Mouse (Mus musculus) liver, adult 2 months (tissue): ENCODE measurements around the gene Tnrc6a. TPM values are rescaled to one million over a fixed set of nuclear protein-coding genes. Genes with fewer than 3 reads are reported as not detected.

Experiments used
- DNase-seq: peaks from one replicate; pipeline ENCODE4 v3.0.0-alpha.2; 2011; ENCODE audit warnings: low read depth, low spot score; ENCODE audit errors: extremely low read depth
- H3K27ac ChIP-seq: fragments of 200-500 bp; replicated peaks from 2 replicates; pipeline ENCODE4 v1.5.1; 2012; ENCODE audit warnings: low read depth, mild to moderate bottlenecking, control low read depth, inconsistent platforms, low read length; ENCODE audit not compliant: insufficient read depth
- H3K27me3 ChIP-seq: fragments of 200-500 bp; 2 replicates; pipeline ENCODE4 v1.6.1; 2012; ENCODE audit warnings: mild to moderate bottlenecking, moderate library complexity, low read length, inconsistent platforms; ENCODE audit not compliant: control insufficient read depth, insufficient read depth
- H3K36me3 ChIP-seq: fragments of 200-500 bp; 2 replicates; pipeline ENCODE4 v1.6.1; 2012; ENCODE audit warnings: low read length, inconsistent platforms; ENCODE audit not compliant: control insufficient read depth, insufficient read depth
- H3K4me1 ChIP-seq: fragments of 200-500 bp; 2 replicates; pipeline ENCODE4 v1.6.1; 2011; ENCODE audit warnings: low read length; ENCODE audit not compliant: control insufficient read depth, insufficient read depth
- H3K4me3 ChIP-seq: fragments of 200-500 bp; 2 replicates; pipeline ENCODE4 v1.5.1; 2011; ENCODE audit warnings: low read depth, mild to moderate bottlenecking, control low read depth, low read length, moderate library complexity; ENCODE audit not compliant: insufficient read depth
- H3K79me2 ChIP-seq: fragments of 200-500 bp; 2 replicates; pipeline ENCODE4 v1.6.1; 2012; ENCODE audit warnings: inconsistent platforms, mild to moderate bottlenecking, low read length, moderate library complexity; ENCODE audit not compliant: control insufficient read depth, insufficient read depth
- H3K9ac ChIP-seq: fragments of 200-500 bp; 2 replicates; pipeline ENCODE4 v1.6.1; 2012; ENCODE audit warnings: low read depth, mild to moderate bottlenecking, control low read depth, inconsistent platforms, low read length
- CTCF ChIP-seq: fragments of 200-500 bp; IDR thresholded peaks from 2 replicates; pipeline ENCODE4 v1.5.1; 2011; ENCODE audit warnings: low read depth, low read length, control low read depth
- POLR2A ChIP-seq: fragments of 200-500 bp; IDR thresholded peaks from 2 replicates; pipeline ENCODE4 v1.6.1; 2011; ENCODE audit warnings: low read length, control low read depth; ENCODE audit not compliant: insufficient read depth; ENCODE audit errors: extremely low read depth
- WGBS: fragments of 180-500 bp; shearing (Covaris S2); methylation state at CpG from one replicate; pipeline ENCODE4 v1.1.7; 2018; 5-methylcytosine and 5-hydroxymethylcytosine counted together
- polyA plus RNA-seq: library from polyadenylated mRNA; depleted of rRNA; stranded (reverse); fragments of >200 nt; gene quantifications from 2 replicates; pipeline ENCODE4 v1.2.3, GENCODE M21; 2012
- total RNA-seq: library from RNA; depleted of rRNA; stranded (reverse); fragments of >200 nt; gene quantifications from 2 replicates; pipeline ENCODE4 v1.2.3, GENCODE M21; 2014

Tnrc6a gene
- total and polyA plus RNA-seq, 2 experiments = 22.1 to 29.7 TPM

DNA sequence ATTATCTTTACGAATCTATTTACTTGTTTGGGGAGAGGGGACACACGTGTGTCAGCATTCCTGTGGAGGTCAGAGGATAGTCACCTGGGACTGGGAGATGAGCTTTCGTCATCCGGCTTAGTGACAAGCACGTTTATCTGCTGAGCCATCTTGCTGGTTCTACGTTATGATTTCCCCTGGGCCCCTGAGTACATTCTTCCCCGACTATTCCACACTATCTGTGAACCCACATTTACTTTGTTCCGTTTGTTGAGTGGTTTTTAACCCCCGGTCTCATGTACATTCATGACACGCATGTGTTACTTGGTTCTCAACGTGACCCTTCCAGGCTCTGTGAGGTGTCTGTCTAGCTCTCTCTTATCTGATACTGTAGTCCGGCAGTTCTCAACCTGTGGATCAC lies 6.9 kb upstream of the Tnrc6a start:
- Histone ChIP-seq H3K4me3 (no peak overlapping the region), H3K27me3 (no peaks in the 10 kb centered on the region), H3K36me3 (no peaks in the 10 kb centered on the region), H3K4me1 (no peaks in the 10 kb centered on the region), H3K9ac (no peak overlapping the region), H3K79me2 (no peaks in the 10 kb centered on the region), H3K27ac (no peak overlapping the region)
- WGBS = 71% methylated on average over 12 of the region's 12 CpGs
- no peak for DNase-seq
- TF ChIP-seq CTCF (no peak), POLR2A (no peak)

DNA sequence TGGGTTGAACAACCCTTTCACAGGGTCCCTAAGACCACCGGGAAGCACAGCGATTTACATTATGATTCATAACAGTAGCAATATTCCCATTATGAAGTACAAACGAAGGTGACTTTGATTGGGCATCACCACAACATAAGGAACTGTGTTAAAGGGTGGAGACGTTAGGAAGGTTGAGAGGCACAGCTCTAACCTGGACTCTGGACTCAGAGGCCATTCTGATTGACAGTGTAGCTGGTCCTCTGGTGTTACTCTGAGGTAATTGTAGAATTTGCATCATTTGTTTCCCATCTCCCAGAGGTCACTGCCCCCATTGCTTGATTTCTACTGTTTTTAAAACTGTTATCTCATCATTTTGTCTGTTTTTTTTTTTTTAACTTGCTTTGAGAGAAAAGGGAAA lies 6.5 kb upstream of the Tnrc6a start:
- DNase-seq = no peak
- WGBS = 62% methylated on average over 4 of the region's 4 CpGs
- TF ChIP-seq POLR2A (no peak), CTCF (no peak)
- H3K4me3 ChIP-seq = no peak overlapping the region
- no peaks in the 10 kb centered on the region for H3K4me1 ChIP-seq
- H3K27ac ChIP-seq = no peak overlapping the region
- no peaks in the 10 kb centered on the region for H3K27me3 ChIP-seq
- H3K36me3 ChIP-seq = no peaks in the 10 kb centered on the region
- no peaks in the 10 kb centered on the region for H3K79me2 ChIP-seq
- H3K9ac ChIP-seq = no peak overlapping the region

DNA sequence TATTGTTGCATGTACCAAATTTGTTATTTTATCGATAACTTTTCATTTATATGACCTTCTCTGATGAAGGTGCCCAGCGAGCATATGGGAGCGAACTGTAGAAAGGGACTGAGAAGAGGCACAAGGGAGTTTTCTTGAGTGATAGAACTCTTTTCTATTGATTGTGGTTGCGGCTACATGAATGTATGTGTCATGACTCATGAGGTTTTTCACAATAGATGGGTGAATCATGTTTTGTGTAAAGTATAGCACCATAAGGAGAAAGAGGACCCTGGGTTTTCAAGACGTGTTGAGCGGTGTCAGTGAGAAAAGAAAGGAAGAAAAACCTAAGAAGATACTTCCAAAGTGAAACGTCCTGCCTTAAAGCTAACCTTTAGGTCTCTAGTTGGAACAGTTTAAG lies 3.2 kb upstream of the Tnrc6a start:
- Histone ChIP-seq H3K79me2 (peaks cover 5% of the 10 kb centered on the region), H3K36me3 (no peaks in the 10 kb centered on the region), H3K27me3 (no peaks in the 10 kb centered on the region), H3K4me1 (no peaks in the 10 kb centered on the region), H3K9ac (no peak overlapping the region), H3K27ac (no peak overlapping the region), H3K4me3 (no peak overlapping the region)
- no peak for DNase-seq
- 90% methylated on average over 7 of the region's 7 CpGs for WGBS
- TF ChIP-seq POLR2A = no peak
- TF ChIP-seq CTCF = no peak

DNA sequence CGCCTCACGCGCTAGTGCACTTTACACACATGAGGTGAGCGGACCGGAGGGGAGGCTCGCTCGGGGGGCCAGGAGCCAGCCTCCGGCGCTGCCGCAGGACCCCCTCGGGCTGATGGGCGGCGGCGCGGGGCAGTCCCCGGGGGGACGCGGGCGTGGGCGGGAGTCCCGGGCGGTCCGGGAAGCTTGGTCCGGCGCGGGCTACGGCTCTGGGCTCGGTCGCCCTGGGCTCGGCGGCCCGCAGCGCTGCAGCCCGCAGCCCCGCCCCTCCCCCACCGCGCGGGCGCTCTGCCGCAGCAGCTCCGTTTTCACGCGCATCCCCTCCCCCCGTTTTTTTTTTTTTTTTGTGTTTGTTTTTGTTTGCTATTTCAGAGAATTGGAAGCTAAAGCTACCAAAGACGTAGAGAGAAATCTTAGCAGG lies 623 bp downstream of the Tnrc6a start:
- Histone ChIP-seq H3K36me3 (peaks cover 14% of the 10 kb centered on the region), H3K27ac (peak overlapping the region; percentile 94), H3K27me3 (no peaks in the 10 kb centered on the region), H3K4me1 (peaks cover 20% of the 10 kb centered on the region), H3K79me2 (peaks cover 19% of the 10 kb centered on the region), H3K9ac (peak overlapping the region; percentile 97), H3K4me3 (peak overlapping the region; percentile 77)
- TF ChIP-seq CTCF (no peak), POLR2A (no peak)
- DNase-seq = no peak
- WGBS = under 1% methylated on average over 45 of the region's 45 CpGs

DNA sequence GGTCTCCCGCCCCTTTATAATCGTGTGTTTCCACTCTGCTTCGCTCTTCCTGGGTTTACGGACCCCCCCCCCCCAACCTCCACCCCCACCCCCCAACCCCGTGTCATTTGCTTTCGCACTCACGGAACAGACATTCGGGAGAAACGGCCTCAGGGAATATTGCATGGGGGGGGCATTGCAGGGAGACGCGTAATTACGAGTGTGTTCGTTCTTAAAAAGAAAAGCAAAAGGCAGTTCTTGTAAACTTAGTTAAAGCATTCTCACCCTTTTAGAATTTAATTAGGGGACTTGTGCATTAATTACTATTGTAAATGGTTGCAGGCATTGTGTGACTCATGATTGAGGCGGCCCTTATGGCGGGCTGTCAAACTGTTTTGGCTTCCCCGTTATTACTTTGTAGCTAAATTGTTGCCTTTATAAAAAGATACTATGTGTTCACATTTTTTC lies 1.1 kb downstream of the Tnrc6a start:
- no peak for DNase-seq
- Histone ChIP-seq H3K4me1 (peaks cover 25% of the 10 kb centered on the region), H3K27me3 (no peaks in the 10 kb centered on the region), H3K27ac (peak overlapping the region; percentile 27), H3K9ac (peak overlapping the region; percentile 97), H3K4me3 (peak overlapping the region; percentile 77), H3K36me3 (peaks cover 14% of the 10 kb centered on the region), H3K79me2 (peaks cover 21% of the 10 kb centered on the region)
- WGBS = under 1% methylated on average over 16 of the region's 16 CpGs
- TF ChIP-seq POLR2A = no peak
- no peak for TF ChIP-seq CTCF

DNA sequence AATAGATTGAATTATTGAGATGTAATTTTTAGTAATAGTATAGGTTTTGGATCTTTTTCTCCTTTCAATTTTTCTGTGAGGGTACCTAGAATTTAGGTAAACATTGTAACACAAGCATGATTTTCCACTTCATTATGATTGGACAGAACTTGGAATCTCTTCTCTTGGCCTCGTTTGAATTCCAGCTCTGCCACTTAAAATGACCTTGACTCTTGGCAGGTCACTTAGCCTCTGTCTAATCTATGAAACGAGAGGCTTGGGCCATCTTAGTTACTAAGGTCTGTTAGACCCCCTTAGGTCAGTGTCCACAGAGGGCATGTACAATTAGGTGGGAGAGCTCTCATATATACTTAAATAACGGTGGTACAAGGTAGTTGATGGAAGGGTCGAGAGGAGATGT lies 2.4 kb downstream of the Tnrc6a start:
- peaks cover 14% of the 10 kb centered on the region for H3K36me3 ChIP-seq
- no peaks in the 10 kb centered on the region for H3K27me3 ChIP-seq
- H3K9ac ChIP-seq = no peak overlapping the region
- no peak overlapping the region; the same call in 1 of the 2 replicates for H3K27ac ChIP-seq
- no peak overlapping the region for H3K4me3 ChIP-seq
- H3K4me1 ChIP-seq = peaks cover 35% of the 10 kb centered on the region
- peaks cover 27% of the 10 kb centered on the region for H3K79me2 ChIP-seq
- DNase-seq = peak; percentile 75
- no peak for TF ChIP-seq CTCF
- no peak for TF ChIP-seq POLR2A
- 24% methylated on average over 4 of the region's 4 CpGs for WGBS
